Mouse (Mus musculus): ENCODE results near the gene Tspan32.
A peak's percentile ranks its signal among the peaks of the same experiment; 100 is the strongest.

Gene Tspan32

DNA sequence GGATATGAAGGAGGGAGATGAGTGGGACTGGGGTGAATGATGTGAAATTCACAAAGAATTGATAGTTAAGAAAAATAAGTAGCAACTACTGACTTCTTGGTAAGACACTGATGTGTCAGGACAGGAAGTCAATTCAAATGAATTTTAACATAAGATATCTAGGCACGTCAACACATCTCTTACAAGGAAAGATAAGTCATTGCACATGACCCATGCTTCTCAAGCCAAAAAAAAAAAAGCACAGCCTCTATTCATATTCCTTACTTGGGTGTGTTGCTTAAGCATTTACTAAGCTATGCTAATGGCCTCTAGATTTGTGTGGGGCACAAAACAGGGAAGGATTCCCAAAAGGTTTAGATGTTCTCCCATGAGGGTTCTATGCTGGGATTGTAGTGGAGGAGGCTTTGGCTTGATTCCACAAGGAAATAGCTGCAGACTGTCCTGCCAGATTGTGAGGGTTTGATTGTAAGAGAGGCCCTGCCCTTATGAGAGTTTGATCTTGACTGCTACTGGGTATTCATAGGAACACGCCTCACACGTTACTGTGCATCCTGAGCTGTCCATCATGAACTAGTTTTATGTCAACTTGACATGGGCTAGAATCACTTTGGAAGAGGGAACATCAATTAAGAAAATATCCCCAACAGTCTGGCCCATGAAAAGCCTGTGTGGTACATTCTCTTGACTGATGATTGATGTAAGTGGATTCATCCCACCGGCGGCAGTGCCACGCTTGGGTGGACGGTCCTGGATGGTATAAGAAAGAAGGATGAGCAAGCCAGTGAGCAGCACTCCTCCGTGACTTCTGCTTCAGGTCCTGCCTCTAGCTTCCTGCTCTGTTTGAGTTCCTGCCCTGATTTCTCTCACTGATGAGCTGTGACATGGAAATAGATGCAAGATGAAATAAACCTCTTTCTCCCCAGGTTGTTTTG lies 29.9 kb downstream of the Tspan32 start:
- DNase-seq: no peak

DNA sequence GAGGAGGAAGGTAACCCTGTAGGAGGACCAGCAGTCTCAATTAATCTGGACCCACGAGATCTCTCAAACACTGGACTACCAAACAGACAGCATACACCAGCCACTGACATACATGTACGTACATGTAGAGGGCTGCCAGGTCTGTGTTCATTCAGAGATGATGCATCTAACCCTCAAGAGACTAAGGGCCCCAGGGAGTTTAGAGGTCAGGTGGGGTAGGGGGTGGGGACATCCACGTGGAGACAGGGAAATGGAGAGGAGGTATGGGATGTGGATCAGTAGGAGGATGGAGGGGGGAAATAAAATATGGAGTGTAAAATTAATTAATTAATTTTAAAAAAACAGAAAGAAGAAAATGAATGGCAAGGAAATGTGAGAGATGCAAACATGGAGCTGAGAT lies 31.9 kb downstream of the Tspan32 start:
- no peak for DNase-seq

DNA sequence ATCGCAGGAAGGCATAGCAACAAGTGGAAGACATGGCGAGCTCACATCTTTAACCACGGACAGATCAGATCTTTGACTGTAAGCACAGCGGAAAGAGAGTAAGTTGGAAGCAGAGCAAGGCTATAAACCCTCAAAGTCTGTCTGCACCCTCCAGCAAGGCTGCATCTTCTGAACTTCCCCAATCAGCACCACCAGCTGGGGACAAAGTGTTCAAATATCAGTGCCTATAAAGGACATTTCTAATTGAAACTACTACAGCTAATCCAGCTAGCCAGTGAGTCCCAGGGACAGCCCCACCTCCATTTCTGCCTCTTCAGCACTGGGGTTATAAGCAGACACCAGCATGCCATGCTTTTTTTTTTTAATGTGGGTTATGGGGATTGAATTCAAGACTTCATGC lies 32.5 kb downstream of the Tspan32 start:
- DNase-seq: no peak

GRCm38 (mm10) chr7:143038174-143038931 lies 33.5 kb downstream of the Tspan32 start:
- DNase-seq: no peak

GRCm38 (mm10) chr7:143040561-143040960 lies 35.7 kb downstream of the Tspan32 start:
- no peak for DNase-seq

DNA sequence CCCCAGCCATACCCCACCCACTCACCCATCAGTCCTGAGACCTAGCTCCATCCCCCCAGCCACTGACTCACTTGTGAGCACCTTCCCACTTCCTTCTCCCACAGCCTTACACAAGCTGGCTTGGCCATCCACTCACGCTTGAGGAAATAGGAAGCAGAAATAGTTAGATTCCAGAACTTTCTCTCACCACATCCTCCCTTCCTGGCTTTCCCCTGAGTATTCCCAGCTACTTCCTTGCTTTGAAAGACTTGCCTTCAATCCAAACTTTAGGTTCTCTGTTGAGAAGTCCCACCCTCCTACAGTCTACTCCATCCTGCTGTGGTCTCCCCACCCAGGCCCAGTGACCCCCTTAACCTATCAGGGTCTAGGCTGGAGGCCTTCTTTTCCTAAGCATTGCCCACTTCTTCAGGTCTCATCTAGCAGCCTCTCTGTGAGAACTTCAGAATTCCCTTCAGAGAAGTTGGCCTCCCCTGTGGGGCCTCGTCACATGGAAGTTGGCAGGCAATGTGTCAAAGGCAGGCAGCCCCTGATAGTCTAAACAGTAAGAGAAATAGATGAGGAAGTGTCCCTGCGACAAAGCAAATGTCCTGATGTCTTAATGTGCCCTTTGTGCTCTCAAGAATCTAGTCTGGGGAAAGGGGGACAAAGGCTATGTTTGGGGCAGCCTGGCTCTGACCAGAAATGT lies 36.4 kb downstream of the Tspan32 start:
- DNase-seq: no peak

- DNase-seq: peak; percentile 11
These were observed 37.2 kb downstream of the Tspan32 start for GRCm38 (mm10) chr7:143042089-143042488.

DNA sequence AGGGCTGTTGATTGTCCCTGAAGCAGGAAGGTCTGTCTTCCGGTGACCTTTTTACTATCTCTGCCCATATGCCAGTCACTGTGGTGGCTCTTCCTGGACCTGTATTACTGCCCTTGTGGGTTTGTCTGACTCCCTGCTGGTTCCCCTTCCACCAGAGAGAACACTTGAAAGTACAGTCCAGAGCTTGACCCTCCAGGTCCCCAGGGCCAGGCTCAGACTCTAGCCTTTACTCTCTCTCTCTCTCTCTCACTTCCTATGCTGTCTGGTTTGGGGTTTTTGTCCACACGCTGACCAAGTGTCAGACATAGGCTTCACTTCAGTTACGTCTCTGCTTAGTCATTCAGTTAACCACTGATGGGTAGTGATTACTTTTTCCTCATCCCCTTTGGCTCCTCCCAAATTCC lies 38.1 kb downstream of the Tspan32 start:
- no peak for DNase-seq

- no peak for DNase-seq
These were observed 39.4 kb downstream of the Tspan32 start for GRCm38 (mm10) chr7:143044049-143044825.

GRCm38 (mm10) chr7:143044826-143045206 lies 40.0 kb downstream of the Tspan32 start:
- DNase-seq: no peak

DNA sequence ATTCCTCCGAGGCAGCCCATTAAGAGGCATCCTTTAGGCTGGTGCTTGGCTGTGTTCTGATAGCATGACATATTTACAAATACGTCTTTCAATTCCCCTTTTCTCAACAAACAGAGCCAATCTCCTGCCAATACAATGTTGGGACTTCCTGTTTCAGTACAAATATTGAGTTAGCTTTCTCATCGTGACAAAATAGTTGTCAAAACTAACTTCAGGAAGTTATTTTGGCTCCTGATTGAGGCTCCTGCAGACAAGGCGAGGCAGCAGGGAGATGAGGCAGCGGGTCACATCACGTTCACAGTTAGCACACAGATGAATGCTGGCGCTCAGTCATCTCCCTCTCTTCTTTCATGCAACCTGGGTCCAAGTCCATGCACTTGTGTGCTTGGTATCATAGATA lies 41.5 kb downstream of the Tspan32 start:
- no peak for DNase-seq

GRCm38 (mm10) chr7:143049331-143049730 lies 44.5 kb downstream of the Tspan32 start:
- peak; percentile 7 for DNase-seq

GRCm38 (mm10) chr7:143049841-143050816 lies 45.3 kb downstream of the Tspan32 start:
- DNase-seq: peak; percentile 29

- DNase-seq: no peak
These were observed 46.5 kb downstream of the Tspan32 start for GRCm38 (mm10) chr7:143051316-143051715.

DNA sequence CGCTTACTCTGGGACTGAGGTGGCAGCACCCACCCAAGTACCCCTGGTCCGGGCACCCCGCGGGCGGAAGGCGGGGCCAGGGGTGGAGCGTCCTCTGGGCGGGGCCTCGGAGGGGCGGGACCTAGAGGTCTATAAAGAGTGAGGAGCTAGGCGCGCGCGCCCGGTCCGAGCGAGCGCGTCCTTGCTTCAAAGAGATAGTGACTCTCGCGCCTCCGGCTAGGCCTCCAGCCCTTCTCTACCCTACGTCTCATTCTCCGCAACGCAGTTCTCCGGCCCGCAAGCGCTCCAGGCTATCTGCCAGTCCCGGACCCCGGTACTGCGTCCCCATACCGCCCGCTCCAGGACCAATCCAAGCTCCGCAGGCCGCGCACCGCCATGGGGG lies 47.8 kb downstream of the Tspan32 start, which contains the start of gene Cd81:
Gene Cd81 (plus strand): TSS at position 114 of the 382 bp plus-strand sequence.
- DNase-seq: peak; percentile 81

GRCm38 (mm10) chr7:143053008-143053899 lies 48.4 kb downstream of the Tspan32 start:
- DNase-seq: peak; percentile 72

GRCm38 (mm10) chr7:143053961-143054611 lies 49.2 kb downstream of the Tspan32 start:
- peak; percentile 31 for DNase-seq

GRCm38 (mm10) chr7:143054612-143054965 lies 49.7 kb downstream of the Tspan32 start:
- peak; percentile 24 for DNase-seq

GRCm38 (mm10) chr7:143055001-143055400 lies 50.2 kb downstream of the Tspan32 start:
- no peak for DNase-seq
